ENCODE assay signal across 10 mouse cellular contexts in the genomic region with DNA sequence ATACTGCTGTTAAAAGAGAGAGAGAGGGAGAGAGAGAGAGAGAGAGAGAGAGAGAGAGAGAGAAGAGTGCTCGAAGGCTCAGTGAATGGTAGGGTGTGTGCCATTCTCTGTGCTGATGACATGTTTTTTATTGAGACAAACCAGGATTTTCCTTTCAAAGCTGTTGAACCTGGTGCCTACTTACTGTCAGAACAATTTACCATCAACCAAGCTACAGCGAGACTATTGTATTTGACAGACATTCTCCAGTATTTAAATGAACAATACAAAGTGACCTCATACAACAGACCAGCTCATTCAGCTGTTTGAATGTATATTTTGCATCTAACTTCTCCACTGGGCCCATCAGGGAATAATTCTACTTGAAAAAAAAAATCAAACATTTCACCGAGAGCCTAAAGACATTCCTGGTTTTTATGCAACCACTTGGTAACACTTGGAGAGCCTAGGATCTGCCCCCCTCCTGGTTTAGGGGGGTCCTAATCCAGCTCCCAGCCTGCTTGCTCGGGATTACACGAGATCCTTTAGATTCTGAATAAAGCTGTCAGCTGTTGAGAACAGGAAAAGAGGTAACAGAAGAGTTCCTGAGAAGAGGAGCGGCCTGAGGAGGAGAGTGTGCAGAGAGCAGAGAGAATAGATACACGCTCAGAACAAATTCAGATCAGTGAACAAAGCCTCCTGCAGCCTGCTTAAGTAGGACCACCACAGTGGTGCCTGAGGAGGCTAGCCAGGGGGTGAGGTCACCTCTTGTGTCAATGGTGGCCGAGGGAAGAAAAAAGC.
DNase-seq lines count a peak whose midpoint lies in the region; ATAC-seq and TF ChIP-seq lines count a peak whose summit lies in the region.
"Had no signal": no experiment of that assay in that cellular context is flagged by ENCODE, and none has a peak within 500 bp of the region (broad histone marks: within the 10 kb centered on the region; RNA-seq: fewer than 3 reads in every experiment).

No protein-coding gene starts in this region.

- no peak overlapping the region for H3K27ac ChIP-seq in intestine, embryonic 14.5 days (ENCODE audit: low read depth)
- H3K27ac ChIP-seq in intestine, embryonic 16.5 days (ENCODE audit: low read length), result no peak overlapping the region
- H3K27ac ChIP-seq in embryonic facial prominence, embryonic 11.5 days (replicated peaks; ENCODE audit: low read depth, low read length), result no peak overlapping the region
- no peak overlapping the region for H3K27ac ChIP-seq in hindbrain, embryonic 13.5 days
- no peak overlapping the region for H3K27ac ChIP-seq in neural tube, embryonic 13.5 days (replicated peaks)
- no peak overlapping the region for H3K27ac ChIP-seq in liver, embryonic 11.5 days (ENCODE audit: low read depth, low read length)

- no peak for ATAC-seq in intestine, embryonic 14.5 days (replicated peaks; ENCODE audit: low FRiP score, low TSS enrichment, low read depth)
- no peak for ATAC-seq in intestine, embryonic 16.5 days
- peak; percentile 79; the same call in 1 of the 2 replicates for ATAC-seq in embryonic facial prominence, embryonic 11.5 days (replicated peaks; ENCODE audit: insufficient number of reproducible peaks, low FRiP score, low TSS enrichment, low read depth)
- ATAC-seq in hindbrain, embryonic 13.5 days (ENCODE audit: low FRiP score), result no peak
- no peak for ATAC-seq in neural tube, embryonic 13.5 days (ENCODE audit: low read depth)
- ATAC-seq in liver, embryonic 11.5 days (replicated peaks; ENCODE audit: low FRiP score), result no peak

- H3K4me1 ChIP-seq in intestine, embryonic 14.5 days (replicated peaks; ENCODE audit: control insufficient read depth, insufficient read depth, low read length), result no peaks in the 10 kb centered on the region
- H3K4me1 ChIP-seq in intestine, embryonic 16.5 days (ENCODE audit: control insufficient read depth, insufficient read depth, low read length), result no peaks in the 10 kb centered on the region
- H3K4me1 ChIP-seq in embryonic facial prominence, embryonic 11.5 days (ENCODE audit: control insufficient read depth, insufficient read depth, low read length), result no peaks in the 10 kb centered on the region
- peaks cover 7% of the 10 kb centered on the region; the same call in 1 of the 2 replicates for H3K4me1 ChIP-seq in hindbrain, embryonic 13.5 days (replicated peaks)
- peaks cover 7% of the 10 kb centered on the region; the same call in 1 of the 2 replicates for H3K4me1 ChIP-seq in neural tube, embryonic 13.5 days (replicated peaks)
- H3K4me1 ChIP-seq in liver, embryonic 11.5 days (replicated peaks; ENCODE audit: control insufficient read depth, insufficient read depth, low read length), result no peaks in the 10 kb centered on the region
- no peaks in the 10 kb centered on the region for H3K4me1 ChIP-seq in lung, adult 2 months (ENCODE audit: control insufficient read depth, insufficient read depth, low read length)

- no peaks in the 10 kb centered on the region for H3K36me3 ChIP-seq in intestine, embryonic 14.5 days (ENCODE audit: control insufficient read depth, insufficient read depth, low read length)
- H3K36me3 ChIP-seq in intestine, embryonic 16.5 days (ENCODE audit: control insufficient read depth, insufficient read depth, low read length), result no peaks in the 10 kb centered on the region
- no peaks in the 10 kb centered on the region for H3K36me3 ChIP-seq in embryonic facial prominence, embryonic 11.5 days (replicated peaks; ENCODE audit: control insufficient read depth, insufficient read depth, low read depth, low read length)
- H3K36me3 ChIP-seq in hindbrain, embryonic 13.5 days, result no peaks in the 10 kb centered on the region
- no peaks in the 10 kb centered on the region for H3K36me3 ChIP-seq in neural tube, embryonic 13.5 days
- H3K36me3 ChIP-seq in liver, embryonic 11.5 days (ENCODE audit: control insufficient read depth, insufficient read depth, low read length), result no peaks in the 10 kb centered on the region

- no peaks in the 10 kb centered on the region for H3K27me3 ChIP-seq in intestine, embryonic 14.5 days (replicated peaks; ENCODE audit: control insufficient read depth, insufficient read depth, low read length)
- no peaks in the 10 kb centered on the region for H3K27me3 ChIP-seq in intestine, embryonic 16.5 days (replicated peaks; ENCODE audit: control insufficient read depth, insufficient read depth, low read length)
- H3K27me3 ChIP-seq in embryonic facial prominence, embryonic 11.5 days (ENCODE audit: control insufficient read depth, insufficient read depth, low read length), result no peaks in the 10 kb centered on the region
- no peaks in the 10 kb centered on the region for H3K27me3 ChIP-seq in hindbrain, embryonic 13.5 days
- no peaks in the 10 kb centered on the region for H3K27me3 ChIP-seq in neural tube, embryonic 13.5 days
- no peaks in the 10 kb centered on the region for H3K27me3 ChIP-seq in liver, embryonic 11.5 days (replicated peaks; ENCODE audit: control insufficient read depth, insufficient read depth, low read length)

- no peak for TF ChIP-seq POLR2A in lung, adult 2 months (IDR thresholded peaks at IDR 0.05; ENCODE audit: borderline replicate concordance, extremely low read depth, low read depth, low read length)

- peak overlapping the region; percentile 43 for H3K4me2 ChIP-seq in intestine, embryonic 14.5 days (ENCODE audit: low read length)
- H3K4me2 ChIP-seq in intestine, embryonic 16.5 days (ENCODE audit: low read depth, low read length), result no peak overlapping the region; the same call in 1 of the 2 replicates
- H3K4me2 ChIP-seq in embryonic facial prominence, embryonic 11.5 days (ENCODE audit: low read depth, low read length), result peak overlapping the region; percentile 5; the same call in 1 of the 2 replicates
- H3K4me2 ChIP-seq in hindbrain, embryonic 13.5 days, result peak overlapping the region; percentile 36
- peak overlapping the region; percentile 38 for H3K4me2 ChIP-seq in neural tube, embryonic 13.5 days
- H3K4me2 ChIP-seq in liver, embryonic 11.5 days, result no peak overlapping the region

- TF ChIP-seq CTCF in lung, adult 2 months (IDR thresholded peaks at IDR 0.05; ENCODE audit: insufficient read depth, low read length), result no peak

- no peak for DNase-seq in intestine, embryonic 14.5 days (ENCODE audit: low spot score)
- peak; percentile 48 for DNase-seq in embryonic facial prominence, embryonic 11.5 days (ENCODE audit: low spot score)
- no peak for DNase-seq in frontal cortex, postnatal 25 days (ENCODE audit: low spot score in 2 of 2)
- DNase-seq in liver, embryonic 11.5 days (ENCODE audit: low spot score), result no peak
- DNase-seq in lung, adult 2 months, result no peak
- DNase-seq: gastrocnemius, postnatal 10 days; right cerebral cortex, adult 18-20 months had no signal

- 40% methylated on average over 8 of the region's 8 CpGs for WGBS in intestine, embryonic 14.5 days
- WGBS in intestine, embryonic 16.5 days, result 43% methylated on average over 8 of the region's 8 CpGs
- WGBS in embryonic facial prominence, embryonic 11.5 days, result 24% methylated on average over 8 of the region's 8 CpGs
- 27% methylated on average over 8 of the region's 8 CpGs for WGBS in hindbrain, embryonic 13.5 days
- WGBS in neural tube, embryonic 13.5 days, result 33% methylated on average over 8 of the region's 8 CpGs
- WGBS in liver, embryonic 11.5 days, result 65% methylated on average over 8 of the region's 8 CpGs
- WGBS in lung, adult 2 months, result 57% methylated on average over 8 of the region's 8 CpGs

- no peaks in the 10 kb centered on the region for H3K9me3 ChIP-seq in intestine, embryonic 14.5 days (ENCODE audit: control insufficient read depth, low read length)
- H3K9me3 ChIP-seq in intestine, embryonic 16.5 days (ENCODE audit: control insufficient read depth, low read length), result no peaks in the 10 kb centered on the region
- no peaks in the 10 kb centered on the region for H3K9me3 ChIP-seq in embryonic facial prominence, embryonic 11.5 days (replicated peaks; ENCODE audit: control insufficient read depth, low read length)
- H3K9me3 ChIP-seq in hindbrain, embryonic 13.5 days, result no peaks in the 10 kb centered on the region
- H3K9me3 ChIP-seq in neural tube, embryonic 13.5 days, result no peaks in the 10 kb centered on the region
- no peaks in the 10 kb centered on the region for H3K9me3 ChIP-seq in liver, embryonic 11.5 days (ENCODE audit: control insufficient read depth, low read length)

- no peak overlapping the region for H3K9ac ChIP-seq in intestine, embryonic 14.5 days (ENCODE audit: low read length)
- no peak overlapping the region for H3K9ac ChIP-seq in intestine, embryonic 16.5 days (ENCODE audit: low read depth, low read length)
- H3K9ac ChIP-seq in embryonic facial prominence, embryonic 11.5 days (replicated peaks; ENCODE audit: low read length), result no peak overlapping the region; the same call in 1 of the 2 replicates
- no peak overlapping the region for H3K9ac ChIP-seq in hindbrain, embryonic 13.5 days
- no peak overlapping the region for H3K9ac ChIP-seq in neural tube, embryonic 13.5 days
- no peak overlapping the region for H3K9ac ChIP-seq in liver, embryonic 11.5 days (ENCODE audit: low read depth, low read length)

- H3K4me3 ChIP-seq in intestine, embryonic 14.5 days (ENCODE audit: low read depth, low read length), result no peak overlapping the region
- no peak overlapping the region for H3K4me3 ChIP-seq in intestine, embryonic 16.5 days (ENCODE audit: low read length)
- H3K4me3 ChIP-seq in embryonic facial prominence, embryonic 11.5 days (ENCODE audit: low read depth, low read length), result no peak overlapping the region
- H3K4me3 ChIP-seq in hindbrain, embryonic 13.5 days, result no peak overlapping the region
- no peak overlapping the region for H3K4me3 ChIP-seq in neural tube, embryonic 13.5 days
- H3K4me3 ChIP-seq in liver, embryonic 11.5 days (ENCODE audit: low read depth, low read length), result no peak overlapping the region
- no peak overlapping the region for H3K4me3 ChIP-seq in lung, adult 2 months (replicated peaks; ENCODE audit: extremely low read depth, low read depth, low read length)

Comparison
In these comparisons a context has a peak if more than half of its experiments do, and no peak if none do; other contexts are left out.
1. H3K4me2 ChIP-seq: peak in intestine, embryonic 14.5 days (single experiment), embryonic facial prominence, embryonic 11.5 days (single experiment), hindbrain, embryonic 13.5 days (single experiment) and neural tube, embryonic 13.5 days (single experiment); none in intestine, embryonic 16.5 days (single experiment) and liver, embryonic 11.5 days (single experiment).